Mouse (Mus musculus): ENCODE results near the gene Gopc. TPM values are rescaled to one million over a fixed set of nuclear protein-coding genes. Genes with fewer than 3 reads are reported as not detected.
"Not testable (repeated sequence)": the region's sequence is repeated elsewhere in the genome, so short reads cannot be mapped to it uniquely, and the experiment has no call there.

The Gopc gene
- total and polyA plus RNA-seq, 2 experiments from 2014 or later: 7.4 to 10.1 TPM

GRCm38 (mm10) chr10:52293921-52294577, 87.9 kb downstream of the Gopc start:
- DNase-seq (ENCODE audit: low spot score) (no peak), ATAC-seq (ENCODE audit: insufficient read depth, low read depth) (no peak)
- Histone ChIP-seq H3K4me2 (ENCODE audit: low read depth, low read length) (no peak overlapping the region), H3K4me3 (ENCODE audit: low read depth, low read length) (no peak overlapping the region), H3K27me3 (ENCODE audit: control insufficient read depth, insufficient read depth, low read length) (no peaks in the 10 kb centered on the region), H3K27ac (ENCODE audit: low read depth) (peak overlapping the region; percentile 47; the same call in 1 of the 2 replicates), H3K9ac (replicated peaks; ENCODE audit: low read depth, low read length) (no peak overlapping the region), H3K36me3 (replicated peaks; ENCODE audit: control insufficient read depth, insufficient read depth, low read length) (0 out of 2 replicates have a peak, but pooled peaks cover 4% of the 10 kb centered on the region), H3K9me3 (replicated peaks; ENCODE audit: control insufficient read depth, low read length) (no peaks in the 10 kb centered on the region), H3K4me1 (ENCODE audit: control insufficient read depth, insufficient read depth) (no peaks in the 10 kb centered on the region)
- TF ChIP-seq EP300 (IDR thresholded peaks at IDR 0.05; ENCODE audit: low read depth) (peak; percentile 62; the same call in 1 of the 2 replicates), CTCF (IDR thresholded peaks at IDR 0.05; ENCODE audit: low read depth) (no peak)
- 56% methylated on average over 4 of the region's 4 CpGs for WGBS

- WGBS: 70% methylated on average over 1 of the region's 1 CpGs
- not testable (repeated sequence) for H3K27me3 ChIP-seq (ENCODE audit: control insufficient read depth, insufficient read depth, low read length); ATAC-seq (ENCODE audit: insufficient read depth, low read depth); H3K4me3 ChIP-seq (ENCODE audit: low read depth, low read length); H3K9ac ChIP-seq (replicated peaks; ENCODE audit: low read depth, low read length); H3K9me3 ChIP-seq (replicated peaks; ENCODE audit: control insufficient read depth, low read length); H3K27ac ChIP-seq (ENCODE audit: low read depth); DNase-seq (ENCODE audit: low spot score); H3K4me2 ChIP-seq (ENCODE audit: low read depth, low read length); H3K4me1 ChIP-seq (ENCODE audit: control insufficient read depth, insufficient read depth); H3K36me3 ChIP-seq (replicated peaks; ENCODE audit: control insufficient read depth, insufficient read depth, low read length)
Observed at GRCm38 (mm10) chr10:52292391-52292790, 89.5 kb downstream of the Gopc start.

- Histone ChIP-seq H3K27ac (ENCODE audit: low read depth) (no peak overlapping the region), H3K4me3 (ENCODE audit: low read depth, low read length) (no peak overlapping the region), H3K9ac (replicated peaks; ENCODE audit: low read depth, low read length) (no peak overlapping the region), H3K4me1 (ENCODE audit: control insufficient read depth, insufficient read depth) (no peaks in the 10 kb centered on the region), H3K4me2 (ENCODE audit: low read depth, low read length) (no peak overlapping the region), H3K36me3 (replicated peaks; ENCODE audit: control insufficient read depth, insufficient read depth, low read length) (0 out of 2 replicates have a peak, but pooled peaks cover 4% of the 10 kb centered on the region), H3K9me3 (replicated peaks; ENCODE audit: control insufficient read depth, low read length) (no peaks in the 10 kb centered on the region), H3K27me3 (ENCODE audit: control insufficient read depth, insufficient read depth, low read length) (no peaks in the 10 kb centered on the region)
- ATAC-seq (ENCODE audit: insufficient read depth, low read depth) (no peak), DNase-seq (ENCODE audit: low spot score) (no peak)
- WGBS: 90% methylated on average over 3 of the region's 3 CpGs
- TF ChIP-seq CTCF (IDR thresholded peaks at IDR 0.05; ENCODE audit: low read depth): no peak
- no peak for TF ChIP-seq EP300 (IDR thresholded peaks at IDR 0.05; ENCODE audit: low read depth)
Observed at GRCm38 (mm10) chr10:52289261-52289660, 92.7 kb downstream of the Gopc start.

GRCm38 (mm10) chr10:52287852-52288533, 93.9 kb downstream of the Gopc start:
- no peaks in the 10 kb centered on the region for H3K27me3 ChIP-seq (ENCODE audit: control insufficient read depth, insufficient read depth, low read length)
- no peak for DNase-seq (ENCODE audit: low spot score)
- H3K4me3 ChIP-seq (ENCODE audit: low read depth, low read length): no peak overlapping the region
- no peak overlapping the region for H3K4me2 ChIP-seq (ENCODE audit: low read depth, low read length)
- no peak overlapping the region for H3K9ac ChIP-seq (replicated peaks; ENCODE audit: low read depth, low read length)
- 83% methylated on average over 5 of the region's 5 CpGs for WGBS
- ATAC-seq (ENCODE audit: insufficient read depth, low read depth): no peak
- H3K9me3 ChIP-seq (replicated peaks; ENCODE audit: control insufficient read depth, low read length): no peaks in the 10 kb centered on the region
- 0 out of 2 replicates have a peak, but pooled peaks cover 4% of the 10 kb centered on the region for H3K36me3 ChIP-seq (replicated peaks; ENCODE audit: control insufficient read depth, insufficient read depth, low read length)
- H3K27ac ChIP-seq (ENCODE audit: low read depth): no peak overlapping the region
- no peaks in the 10 kb centered on the region for H3K4me1 ChIP-seq (ENCODE audit: control insufficient read depth, insufficient read depth)
- no peak for TF ChIP-seq CTCF (IDR thresholded peaks at IDR 0.05; ENCODE audit: low read depth)
- TF ChIP-seq EP300 (IDR thresholded peaks at IDR 0.05; ENCODE audit: low read depth): no peak

Other genes with a start within 250 kb of the Gopc start
- not detected in 2 replicates for gene Ros1, start 186.9 kb downstream of the Gopc start, total RNA-seq (2014; rRNA removed; ENCODE audit: low replicate concordance)
- not detected in 2 replicates for gene Ros1, start 186.9 kb downstream of the Gopc start, polyA plus RNA-seq (2015; fragmentation: Nextera tagmentation; extraction: Ambion mirVana)
- 1.9 and 6.5 TPM in 2 replicates for gene Dcbld1, start 148.5 kb downstream of the Gopc start, total RNA-seq (2014; rRNA removed; ENCODE audit: low replicate concordance)
- gene Dcbld1, start 148.5 kb downstream of the Gopc start, polyA plus RNA-seq (2015; fragmentation: Nextera tagmentation; extraction: Ambion mirVana): 4.1 and 5.1 TPM in 2 replicates
- not detected in 2 replicates for gene Gm26741, start 23.4 kb downstream of the Gopc start, total RNA-seq (2014; rRNA removed; ENCODE audit: low replicate concordance)
- not detected in 2 replicates for gene Gm26741, start 23.4 kb downstream of the Gopc start, polyA plus RNA-seq (2015; fragmentation: Nextera tagmentation; extraction: Ambion mirVana)
- gene Nepn, start 6.8 kb upstream of the Gopc start, total RNA-seq (2014; rRNA removed; ENCODE audit: low replicate concordance): not detected in 2 replicates
- gene Nepn, start 6.8 kb upstream of the Gopc start, polyA plus RNA-seq (2015; fragmentation: Nextera tagmentation; extraction: Ambion mirVana): 0.10 TPM in 1 of 2 replicates, not detected in the other
- 8.0 and 11.6 TPM in 2 replicates for gene Nus1, start 35.4 kb upstream of the Gopc start, total RNA-seq (2014; rRNA removed; ENCODE audit: low replicate concordance)
- 6.5 and 7.2 TPM in 2 replicates for gene Nus1, start 35.4 kb upstream of the Gopc start, polyA plus RNA-seq (2015; fragmentation: Nextera tagmentation; extraction: Ambion mirVana)

Data from heart, postnatal 0 days (tissue).